Mouse (Mus musculus): Measurements from ENCODE around the gene Nop14.
"Not testable (repeated sequence)": the region's sequence is repeated elsewhere in the genome, so short reads cannot be mapped to it uniquely, and the experiment has no call there.

Nop14 gene

DNA sequence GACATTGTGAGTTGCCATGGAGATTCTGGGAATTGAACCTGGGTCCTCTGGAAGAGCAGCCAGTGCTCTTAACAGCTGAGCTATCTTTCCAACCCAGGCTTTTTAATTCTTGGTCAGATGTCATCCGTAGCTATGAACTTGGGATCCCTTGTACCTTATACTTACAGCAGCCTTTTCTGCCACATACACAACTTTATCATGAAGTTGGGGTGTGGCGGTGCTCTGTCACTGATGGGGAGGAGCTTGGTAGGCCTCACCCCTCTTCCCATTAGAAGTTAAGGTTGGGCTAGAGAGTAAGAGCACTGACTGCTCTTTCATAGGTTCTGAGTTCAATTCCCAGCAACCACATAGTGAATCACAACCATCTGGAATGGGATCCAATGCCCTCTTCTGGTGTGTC lies 27.0 kb downstream of the Nop14 start:
- no peak for DNase-seq (ENCODE audit: low read depth, low spot score)

DNA sequence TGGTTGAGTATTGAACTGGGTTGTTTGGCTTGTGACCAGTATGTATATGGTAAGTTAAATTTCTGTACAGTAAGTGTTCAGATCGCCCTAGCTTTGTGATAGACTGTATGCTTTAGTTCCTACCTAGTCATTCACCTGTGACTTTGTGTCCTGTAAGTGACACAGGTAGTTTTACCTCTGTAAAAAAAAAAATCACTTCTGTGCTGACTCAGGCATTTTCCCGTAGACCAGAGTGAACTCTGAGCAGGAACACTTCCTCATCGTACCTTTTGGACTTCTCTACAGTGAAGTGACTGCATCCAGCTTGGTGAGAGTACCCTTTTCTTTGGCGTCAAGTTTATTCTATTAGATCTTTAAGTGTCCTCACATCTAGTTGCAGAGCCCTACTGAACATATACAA lies 50.0 kb downstream of the Nop14 start:
- no peak for DNase-seq (ENCODE audit: low read depth, low spot score)

DNA sequence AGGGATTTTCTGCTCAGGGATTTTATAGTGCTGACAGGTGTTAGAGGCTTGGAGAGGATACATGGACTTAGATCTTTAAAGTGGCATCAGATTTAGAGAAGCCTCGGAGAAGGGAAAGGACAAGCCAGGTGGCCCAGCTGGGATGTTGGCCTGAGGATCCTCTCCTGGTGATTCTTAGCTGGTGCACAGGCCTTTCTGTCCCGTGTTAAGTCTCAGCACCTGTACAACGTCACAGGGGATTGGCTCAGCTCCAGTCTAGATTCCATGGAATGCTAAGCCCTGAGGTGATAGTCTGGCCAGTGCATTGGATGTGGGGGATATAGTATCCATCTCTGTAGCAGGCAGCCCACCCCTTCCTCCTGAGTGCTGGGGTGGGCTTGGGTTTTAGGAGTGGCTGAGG lies 51.7 kb downstream of the Nop14 start:
- no peak for DNase-seq (ENCODE audit: low read depth, low spot score)

DNA sequence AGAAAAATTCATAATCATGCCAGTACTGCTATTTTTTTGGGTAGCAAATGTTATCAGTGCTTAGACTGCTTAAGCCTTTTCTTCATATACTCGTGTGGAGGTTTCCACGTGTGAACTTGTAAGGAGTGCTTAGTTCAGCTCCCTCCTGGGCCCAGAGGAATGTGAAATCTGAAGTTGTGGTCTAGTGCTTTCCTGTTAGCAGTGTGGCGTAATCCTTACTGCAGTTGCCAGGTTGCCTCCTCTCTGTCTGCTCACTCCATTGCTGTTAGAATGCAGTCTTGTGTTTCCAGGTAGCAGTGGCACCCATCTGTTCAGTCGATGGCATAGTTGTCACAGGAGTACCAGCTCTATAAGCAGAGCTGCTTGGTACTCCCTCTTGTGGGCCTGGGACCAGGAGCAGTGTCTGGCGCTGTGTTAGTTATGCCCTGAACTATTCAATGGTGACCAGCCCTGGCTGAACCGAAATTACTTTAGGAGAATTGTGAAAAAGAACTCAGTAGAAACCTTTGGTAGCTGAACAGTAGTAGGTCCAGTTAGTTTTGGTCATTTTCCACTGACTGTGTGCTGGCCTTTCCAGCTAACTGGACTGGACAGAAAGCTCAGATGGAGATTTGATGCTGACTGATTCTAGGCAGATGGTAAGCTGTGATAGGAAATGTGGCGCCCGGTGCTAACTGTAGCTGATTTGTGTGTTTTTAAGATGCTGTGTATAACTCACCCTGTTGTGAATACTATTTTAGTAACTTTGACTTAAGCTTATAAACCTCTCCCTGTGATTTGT lies 52.7 kb downstream of the Nop14 start:
- DNase-seq (ENCODE audit: low read depth, low spot score): no peak

DNA sequence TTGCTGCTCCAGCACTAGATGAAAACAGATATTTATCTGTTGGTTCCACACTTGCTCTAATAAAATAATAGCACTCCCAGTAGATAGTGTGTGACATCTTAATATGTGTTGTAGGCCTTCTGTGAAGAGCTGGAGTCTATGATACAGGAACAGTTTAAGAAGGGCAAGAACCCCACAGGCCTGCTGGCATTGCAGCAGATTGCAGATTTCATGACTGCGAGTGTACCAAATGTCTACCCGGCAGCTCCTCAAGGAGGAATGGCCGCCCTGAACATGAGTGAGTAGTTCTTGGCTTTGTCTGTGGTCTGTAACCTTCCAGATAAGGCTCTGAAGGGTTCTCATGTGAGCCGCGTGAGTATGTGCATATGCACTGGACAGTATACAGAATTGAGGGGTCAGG lies 55.4 kb downstream of the Nop14 start:
- no peak for DNase-seq (ENCODE audit: low read depth, low spot score)

DNA sequence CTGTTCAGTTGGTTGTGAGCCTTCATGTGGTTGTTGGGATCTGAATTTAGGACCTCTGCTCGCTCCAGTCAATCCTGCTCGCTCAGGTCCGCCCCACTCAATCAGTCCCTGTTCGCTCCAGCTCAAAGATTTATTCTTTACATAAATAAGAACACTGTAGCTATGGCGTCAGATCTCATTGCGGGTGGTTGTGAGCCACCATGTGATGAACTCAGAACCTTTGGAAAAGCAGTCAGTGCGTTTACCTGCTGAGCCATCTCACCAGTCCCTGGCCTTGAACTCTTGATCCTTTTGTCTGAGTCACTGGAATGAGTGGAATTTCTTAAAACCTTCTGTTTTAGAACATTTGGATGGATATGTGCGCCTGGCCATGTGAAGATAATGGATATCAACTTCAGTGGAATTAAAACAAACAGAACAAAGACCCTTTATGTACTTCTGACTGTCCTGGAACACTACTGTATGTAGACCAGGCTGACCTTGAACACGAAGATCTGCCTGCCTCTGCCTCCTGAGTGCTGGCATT lies 66.7 kb downstream of the Nop14 start:
- DNase-seq (ENCODE audit: low read depth, low spot score): no peak

DNA sequence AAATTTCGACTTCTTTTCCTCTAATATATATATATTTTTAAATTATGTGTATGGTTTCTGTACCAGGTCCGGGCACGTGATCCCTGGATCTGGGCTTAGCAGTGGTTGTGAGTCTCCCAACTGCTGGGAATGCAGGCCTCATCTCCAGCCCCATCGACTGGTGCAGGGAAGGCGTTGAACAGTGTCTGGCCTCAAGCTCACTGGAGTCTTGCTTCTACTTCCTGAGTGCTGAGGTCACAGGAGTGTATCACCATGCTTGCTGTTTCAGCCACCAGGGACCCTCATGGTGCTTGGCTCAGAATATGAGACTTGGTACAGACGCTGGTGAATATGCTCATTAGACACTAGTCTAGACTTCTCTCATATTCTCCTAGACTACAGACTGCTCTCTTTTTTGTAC lies 67.3 kb downstream of the Nop14 start:
- DNase-seq (ENCODE audit: low read depth, low spot score): no peak

DNA sequence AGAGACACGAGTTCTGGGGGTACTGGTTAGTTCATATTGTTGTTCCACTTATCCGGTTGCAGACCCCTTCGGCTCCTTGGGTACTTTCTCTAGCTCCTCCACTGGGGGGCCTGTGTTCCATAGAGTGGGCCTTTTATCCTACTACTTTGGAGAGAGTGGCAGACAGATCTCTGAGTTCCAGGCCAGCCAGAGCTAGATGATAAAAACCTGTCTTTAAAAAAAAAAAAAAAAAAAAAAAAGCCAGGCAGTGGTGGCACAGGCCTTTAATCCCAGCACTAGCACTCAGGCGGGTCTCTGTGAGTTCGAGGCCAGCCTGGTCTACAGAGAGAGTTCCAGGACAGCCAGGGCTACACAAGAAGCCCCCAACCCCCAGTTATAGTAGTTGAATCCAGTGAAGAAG lies 67.7 kb downstream of the Nop14 start:
- not testable (repeated sequence) for DNase-seq (ENCODE audit: low read depth, low spot score)

DNA sequence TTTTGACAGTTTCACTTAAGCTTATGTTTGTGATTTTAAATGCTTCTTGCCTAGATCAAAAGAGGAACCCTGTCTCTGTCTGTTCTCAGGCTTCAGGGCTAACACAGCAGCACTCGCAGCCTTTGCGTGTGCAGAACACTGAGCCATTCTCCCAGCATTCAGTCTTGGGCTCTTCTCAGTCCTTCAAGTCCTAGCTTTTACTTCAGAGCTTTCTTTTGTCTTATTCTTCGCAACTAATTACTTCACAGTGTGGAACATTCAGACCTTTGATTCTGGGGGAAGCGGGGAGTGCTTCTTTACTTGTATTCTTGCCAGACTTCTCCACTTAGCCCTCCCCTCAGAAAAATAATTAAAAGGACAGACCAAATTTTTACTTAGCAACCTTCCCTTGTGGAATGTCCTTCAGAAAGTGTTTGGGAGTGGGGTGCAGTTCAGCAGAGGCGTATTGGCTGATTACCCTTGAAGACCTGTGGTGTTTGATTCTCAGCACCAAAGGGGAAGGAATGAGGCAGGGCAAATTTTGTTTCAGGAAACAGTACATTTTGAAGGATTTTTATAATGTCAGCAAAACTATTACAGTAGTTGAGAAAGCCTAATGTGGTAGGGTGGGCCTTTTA lies 68.5 kb downstream of the Nop14 start:
- no peak for DNase-seq (ENCODE audit: low read depth, low spot score)

DNA sequence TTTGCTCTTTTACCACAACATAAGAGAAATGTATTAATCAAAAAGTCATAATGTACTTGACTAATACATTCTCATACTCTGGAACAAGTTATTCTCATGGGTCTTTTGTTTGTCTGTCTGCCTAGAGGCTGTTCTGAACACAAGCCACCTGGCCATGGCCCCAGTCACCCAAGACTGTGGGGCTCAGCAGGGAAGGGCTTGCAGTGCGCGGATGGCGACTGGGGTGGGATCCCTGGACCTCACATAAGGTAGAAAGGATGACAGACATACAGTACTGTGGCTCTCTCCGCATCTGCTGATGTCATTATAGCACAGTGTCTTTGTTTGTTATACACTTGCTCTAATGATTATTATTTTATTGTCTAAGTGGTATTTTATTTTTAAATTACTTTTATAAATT lies 69.2 kb downstream of the Nop14 start:
- DNase-seq (ENCODE audit: low read depth, low spot score): no peak

DNA sequence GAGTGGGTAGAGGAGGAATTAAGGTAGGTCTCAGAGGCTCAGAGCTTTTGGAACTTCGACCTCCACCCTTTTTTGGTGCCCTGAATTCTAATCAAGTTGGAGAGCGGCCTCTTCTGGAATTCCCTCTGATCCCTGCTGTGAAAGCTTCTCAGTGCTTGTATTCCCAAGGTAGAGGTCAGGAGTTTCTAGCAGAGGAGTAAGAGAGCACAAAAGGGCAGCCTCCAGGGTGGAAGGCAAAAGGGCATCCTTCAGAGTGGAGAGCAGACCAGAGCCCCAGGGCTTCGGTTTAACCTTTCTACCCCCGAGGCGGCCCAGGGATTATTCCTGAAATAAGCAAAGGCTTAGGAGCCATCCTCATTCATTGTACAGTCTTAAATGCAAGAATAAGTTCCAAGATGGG lies 69.9 kb downstream of the Nop14 start:
- DNase-seq (ENCODE audit: low read depth, low spot score): no peak
